Mouse (Mus musculus): ENCODE data around the gene Ptbp1.

GRCm38 (mm10) chr10:79818225-79818624, 36.0 kb upstream of the Ptbp1 start:
- TF ChIP-seq CTCF (conservative IDR thresholded peaks at IDR 0.05; ENCODE audit: low read length) (no peak), NANOG (IDR thresholded peaks at IDR 0.05; ENCODE audit: borderline replicate concordance, low read length) (no peak)
